Mouse (Mus musculus) ES-E14 (cell line): Measurements from ENCODE around the gene Olfr373.

ENCODE experiments used
- CHD2 ChIP-seq: IDR thresholded peaks from 2 replicates; pipeline ENCODE4 v1.6.1; 2014; ENCODE audit warnings: mild to moderate bottlenecking, low read depth, low read length, inconsistent platforms
- HCFC1 ChIP-seq: IDR thresholded peaks from 2 replicates; pipeline ENCODE4 v1.6.1; 2012; ENCODE audit warnings: low read length, inconsistent platforms, borderline replicate concordance; ENCODE audit not compliant: insufficient read depth
- ZNF384 ChIP-seq: IDR thresholded peaks from 2 replicates; pipeline ENCODE4 v1.6.1; 2012; ENCODE audit warnings: low read depth, low read length, inconsistent platforms

DNA sequence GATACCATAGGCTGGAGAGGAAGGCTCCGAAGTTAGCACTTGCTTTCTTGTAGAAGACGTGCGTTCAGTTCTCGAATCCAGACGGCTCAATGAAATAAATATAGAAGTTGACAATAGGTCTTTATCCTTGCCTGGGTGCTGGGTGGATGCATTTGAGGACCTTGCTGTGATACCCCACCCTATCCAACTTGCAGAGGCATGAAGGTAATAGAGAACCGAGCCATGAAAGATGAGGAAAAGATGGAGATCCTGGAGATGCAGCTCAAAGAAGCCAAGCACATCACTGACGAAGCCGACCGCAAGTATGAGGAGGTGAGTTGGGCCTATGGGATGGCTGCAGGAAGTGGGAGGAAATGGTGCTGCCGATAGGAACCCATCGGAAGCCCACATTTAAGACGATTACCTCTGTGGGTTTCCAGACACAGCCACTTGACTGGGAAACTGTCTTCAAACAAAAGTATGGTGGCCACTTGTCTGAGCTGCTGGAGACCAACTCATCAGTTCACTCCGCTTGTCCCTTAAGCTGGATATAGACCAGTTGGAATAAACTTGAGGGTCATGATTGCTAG is 60.4 kb downstream of the Olfr373 start:
- no peak for TF ChIP-seq HCFC1
- no peak for TF ChIP-seq ZNF384
- no peak for TF ChIP-seq CHD2
